Comparison of ENCODE assay signal across 8 mouse cellular contexts in the genomic region with DNA sequence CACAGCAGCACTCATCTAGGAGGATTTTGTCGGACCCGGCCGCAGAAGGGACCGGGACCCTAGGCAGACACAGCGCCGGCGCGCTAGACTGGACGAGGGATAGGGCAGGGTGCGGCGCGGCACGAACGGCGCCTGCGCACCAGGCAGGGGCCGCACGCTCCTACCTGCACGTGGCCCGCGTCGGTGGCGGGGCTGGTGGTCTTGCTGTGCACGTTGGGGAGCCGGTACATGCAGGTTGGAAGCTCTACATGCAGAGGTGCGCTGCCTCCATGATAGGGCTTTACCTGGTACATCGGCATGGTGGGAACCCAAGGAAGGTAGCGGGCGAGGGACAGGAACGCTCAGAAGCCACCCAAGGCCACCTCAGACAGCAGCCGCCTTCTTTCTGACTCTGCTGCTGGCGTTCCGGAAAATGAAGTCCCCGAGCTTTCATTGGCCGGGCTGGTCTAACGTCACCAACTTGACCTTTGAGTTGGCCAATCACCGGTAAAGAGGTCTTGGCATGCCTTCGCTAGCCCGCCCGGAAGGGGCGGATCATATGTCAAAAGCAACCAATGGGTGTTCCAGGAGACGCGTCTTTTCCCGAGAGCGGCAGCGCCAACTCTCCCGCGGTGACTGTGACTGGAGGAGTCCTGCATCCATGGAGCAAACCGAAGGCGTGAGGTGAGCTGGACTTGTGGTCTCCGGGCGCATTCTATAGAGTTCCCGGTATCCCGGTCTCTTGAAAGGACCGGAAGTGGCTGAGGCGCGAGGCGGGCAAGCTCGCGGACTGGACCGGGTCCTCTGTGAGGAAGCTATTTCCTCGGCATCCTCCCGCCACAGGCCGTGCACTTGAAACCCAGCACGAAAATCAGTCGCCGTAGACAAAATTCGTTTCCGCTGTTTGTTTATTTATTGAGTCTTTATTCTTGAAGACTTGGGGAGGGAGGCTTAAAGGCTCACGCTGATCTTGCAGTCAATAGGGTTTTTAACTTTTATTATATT. TPM values are rescaled to one million over a fixed set of nuclear protein-coding genes. Genes with fewer than 3 reads are reported as not detected.
DNase-seq lines count a peak whose midpoint lies in the region; ATAC-seq and TF ChIP-seq lines count a peak whose summit lies in the region.

A gene (minus strand): TSS at position 431 of the 984 bp plus-strand sequence.
A gene (plus strand): TSS at position 548 of the 984 bp plus-strand sequence.

- H3K36me3 ChIP-seq in hindbrain, embryonic 10.5 days, result peaks cover 48% of the 10 kb centered on the region
- H3K36me3 ChIP-seq in lung, postnatal 0 days (ENCODE audit: insufficient read depth, low read length), result no peaks in the 10 kb centered on the region

- TF ChIP-seq EP300 in lung, postnatal 0 days (IDR thresholded peaks at IDR 0.05), result peak; percentile 16; the same call in 1 of the 2 replicates

- no peaks in the 10 kb centered on the region for H3K27me3 ChIP-seq in hindbrain, embryonic 10.5 days (ENCODE audit: insufficient read depth, poor library complexity, severe bottlenecking)
- no peaks in the 10 kb centered on the region for H3K27me3 ChIP-seq in lung, postnatal 0 days (replicated peaks; ENCODE audit: insufficient read depth, low read length)

- peak within 1 kb of the TSS; percentile 82 for H3K4me2 ChIP-seq in lung, postnatal 0 days (replicated peaks; ENCODE audit: low read depth, low read length)

- no peaks in the 10 kb centered on the region for H3K9me3 ChIP-seq in hindbrain, embryonic 10.5 days
- H3K9me3 ChIP-seq in lung, postnatal 0 days (ENCODE audit: low read length), result no peaks in the 10 kb centered on the region

- under 1% methylated on average over 70 of the region's 70 CpGs for WGBS in hindbrain, embryonic 10.5 days
- under 1% methylated on average over 70 of the region's 70 CpGs for WGBS in lung, postnatal 0 days

- peak within 1 kb of the TSS; percentile 80 for H3K4me3 ChIP-seq in hindbrain, embryonic 10.5 days
- H3K4me3 ChIP-seq in lung, postnatal 0 days (ENCODE audit: low read depth, low read length), result peak within 1 kb of the TSS; percentile 69

- peaks cover 26% of the 10 kb centered on the region for H3K4me1 ChIP-seq in hindbrain, embryonic 10.5 days (replicated peaks)
- peaks cover 11% of the 10 kb centered on the region; the same call in 1 of the 2 replicates for H3K4me1 ChIP-seq in lung, postnatal 0 days (ENCODE audit: insufficient read depth, low read depth, low read length)

- TF ChIP-seq CTCF in lung, postnatal 0 days (IDR thresholded peaks at IDR 0.05), result no peak; the same call in 1 of the 2 replicates

- peak; percentile 100 for DNase-seq in MN1 (ENCODE audit: low spot score)
- peak; percentile 98 for DNase-seq in cerebellum, adult 9-10 months
- peak; percentile 97 for DNase-seq in hindbrain, embryonic 10.5 days (ENCODE audit: low spot score)
- DNase-seq in layer of hippocampus, adult 9-11 months, result peak; percentile 98
- DNase-seq in lung, postnatal 0 days (ENCODE audit: low spot score), result peak; percentile 98
- peak; percentile 88 for DNase-seq in ovary, postnatal 14 days (ENCODE audit: low spot score)
- peak; percentile 93 for DNase-seq in thymus, postnatal 14 days

- peak within 1 kb of the TSS; percentile 68 for H3K9ac ChIP-seq in lung, postnatal 0 days (replicated peaks; ENCODE audit: low read depth)

- ATAC-seq in frontal cortex, adult (ENCODE audit: low TSS enrichment), result peak; percentile 96
- peak; percentile 99 for ATAC-seq in lung, postnatal 0 days

- H3K27ac ChIP-seq in hindbrain, embryonic 10.5 days, result peak within 1 kb of the TSS; percentile 83
- peak within 1 kb of the TSS; percentile 91 for H3K27ac ChIP-seq in lung, postnatal 0 days (ENCODE audit: low read length)

RNA-seq across cellular contexts. Expression of the first gene that starts in this region (rescaled TPM):
- 127 and 134 TPM in 2 replicates for polyA plus RNA-seq in hindbrain, embryonic 10.5 days (2016; fragmentation: Nextera tagmentation; extraction: Ambion mirVana)
- 35.7 and 37.0 TPM in 2 replicates for polyA plus RNA-seq in lung, postnatal 0 days (2015; fragmentation: Nextera tagmentation; extraction: Ambion mirVana)

RNA-seq across cellular contexts. Expression of the second gene that starts in this region (rescaled TPM):
- polyA plus RNA-seq in hindbrain, embryonic 10.5 days (2016; fragmentation: Nextera tagmentation; extraction: Ambion mirVana), result 30.7 and 35.8 TPM in 2 replicates
- polyA plus RNA-seq in lung, postnatal 0 days (2015; fragmentation: Nextera tagmentation; extraction: Ambion mirVana), result 7.9 and 8.3 TPM in 2 replicates

Comparison
In these comparisons a context has a peak if more than half of its experiments do, and no peak if none do; other contexts are left out.
1. Peak in every context shown above with its lines: DNase-seq, ATAC-seq, H3K4me3 ChIP-seq and H3K27ac ChIP-seq.